Mouse (Mus musculus) liver, adult (tissue): Measurements from ENCODE around the gene Fam53b.
A peak's percentile ranks its signal among the peaks of the same experiment; 100 is the strongest.

Experiments
- GATA4 ChIP-seq: IDR thresholded peaks from 2 replicates; pipeline ENCODE4 v1.6.1; 2014; ENCODE audit warnings: mild to moderate bottlenecking, low read length; ENCODE audit not compliant: insufficient replicate concordance

Fam53b gene

GRCm38 (mm10) chr7:132703515-132704309, 110.0 kb downstream of the Fam53b start:
- no peak for TF ChIP-seq GATA4

DNA sequence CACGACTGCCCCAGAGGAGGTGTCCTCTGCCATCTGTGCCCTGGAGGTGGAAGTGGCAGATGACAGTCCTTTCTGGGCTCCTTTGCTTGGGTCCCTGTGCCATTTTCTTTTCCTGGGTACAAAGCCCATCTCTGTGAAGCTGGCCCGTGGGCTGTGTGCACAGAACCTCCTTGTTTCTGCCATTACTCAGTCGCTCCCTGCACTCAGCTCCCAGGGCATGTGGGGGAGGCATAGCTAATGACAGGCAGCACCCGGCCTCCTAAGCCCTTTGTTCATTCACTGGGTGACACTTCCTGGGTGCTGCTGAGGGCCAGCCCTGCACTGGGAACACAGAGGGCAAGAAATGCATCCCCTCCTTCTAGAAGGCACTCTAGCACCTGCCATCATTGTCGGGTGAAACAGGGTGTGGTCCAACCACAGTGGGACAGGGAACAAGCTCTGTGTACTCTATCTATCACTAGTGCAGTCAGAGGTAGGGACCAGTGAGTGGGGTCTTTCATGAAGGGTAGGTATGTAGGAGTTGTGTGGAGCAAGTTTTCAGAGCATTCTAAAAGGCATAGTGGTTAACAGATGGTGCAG, 111.1 kb downstream of the Fam53b start:
- TF ChIP-seq GATA4, result no peak

DNA sequence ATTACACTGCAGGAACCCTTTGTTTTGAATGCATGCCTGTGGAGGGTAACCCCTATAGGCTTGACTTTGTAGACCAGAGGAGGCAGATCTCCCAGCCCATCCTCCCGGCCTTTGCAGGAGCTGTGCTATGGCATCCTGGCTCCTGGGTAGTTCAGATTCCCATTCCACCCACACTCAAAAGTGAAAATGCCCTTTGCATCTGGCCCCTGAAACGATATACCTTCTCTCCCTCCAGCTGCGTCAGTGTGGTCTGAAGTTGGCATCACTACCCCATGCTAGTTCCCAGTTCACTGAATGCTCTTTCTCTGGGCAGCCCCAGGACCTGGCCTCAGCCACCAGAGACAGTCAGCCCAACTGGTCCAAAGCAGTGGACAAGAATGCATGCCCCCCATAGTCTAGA, 111.7 kb downstream of the Fam53b start:
- no peak for TF ChIP-seq GATA4

GRCm38 (mm10) chr7:132701412-132701811, 112.3 kb downstream of the Fam53b start:
- no peak for TF ChIP-seq GATA4

- no peak for TF ChIP-seq GATA4
These were observed 113.6 kb downstream of the Fam53b start for GRCm38 (mm10) chr7:132700107-132700506.

DNA sequence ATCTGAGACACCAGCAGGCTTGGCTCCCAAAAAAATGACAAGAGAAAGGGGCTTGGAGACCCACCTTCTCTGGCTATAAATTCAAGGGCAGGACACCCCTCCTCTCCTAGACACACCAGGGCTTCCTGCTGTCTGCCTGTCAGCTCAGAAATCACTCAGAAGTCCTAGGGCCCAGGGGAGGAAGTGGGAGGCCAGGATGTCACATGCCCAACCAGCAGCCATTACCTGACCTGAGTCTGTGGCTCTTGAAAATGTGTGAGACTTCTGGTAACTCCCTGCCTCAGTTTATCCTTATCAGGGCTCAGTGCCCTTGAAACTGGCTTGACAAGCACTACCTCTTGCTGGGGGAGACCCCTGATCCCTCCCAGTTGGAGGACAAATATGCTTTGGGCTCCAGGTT, 114.0 kb downstream of the Fam53b start:
- no peak for TF ChIP-seq GATA4

DNA sequence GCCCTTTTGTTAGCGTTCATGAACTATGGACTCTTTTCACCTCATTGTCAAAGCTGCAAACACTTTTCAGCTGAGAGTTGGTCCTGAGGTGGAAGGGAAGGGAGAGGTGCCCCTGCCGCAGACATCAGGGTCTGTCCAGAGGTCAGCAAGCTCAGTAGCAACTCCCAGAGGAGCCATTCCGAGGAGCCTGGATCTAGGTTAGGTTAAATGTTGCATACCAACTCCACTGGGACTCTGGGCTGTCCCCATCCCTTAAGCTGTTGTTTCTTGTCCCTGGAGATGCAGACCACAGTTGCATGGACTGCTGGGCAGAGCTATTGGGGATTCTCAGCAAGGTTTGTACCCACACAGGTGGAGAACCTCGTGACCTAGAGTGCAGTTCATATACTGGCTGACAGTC, 114.5 kb downstream of the Fam53b start:
- no peak for TF ChIP-seq GATA4

GRCm38 (mm10) chr7:132698737-132699136, 114.9 kb downstream of the Fam53b start:
- no peak for TF ChIP-seq GATA4

- TF ChIP-seq GATA4, result no peak
These were observed 116.4 kb downstream of the Fam53b start for GRCm38 (mm10) chr7:132697258-132697796.

DNA sequence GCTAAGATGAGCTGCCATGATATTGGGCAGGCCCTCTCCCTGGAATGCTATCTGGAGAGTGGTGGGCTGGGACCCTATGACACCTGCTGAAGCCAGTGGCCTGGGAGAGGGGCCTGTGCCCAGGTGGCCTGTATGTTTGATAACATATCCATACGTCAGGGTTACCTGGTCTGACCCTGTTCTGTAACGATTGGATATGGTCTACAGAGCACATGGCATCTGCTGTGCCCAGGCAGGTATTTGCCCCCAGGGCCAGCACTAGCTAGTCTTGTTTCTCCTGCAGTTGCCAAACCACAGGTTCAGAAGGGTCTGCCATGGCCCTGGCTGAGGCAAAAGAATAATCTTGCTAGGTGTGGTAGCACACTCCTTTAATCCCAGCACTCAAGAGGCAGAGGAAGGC, 120.1 kb downstream of the Fam53b start:
- TF ChIP-seq GATA4, result no peak

- no peak for TF ChIP-seq GATA4
These were observed 121.0 kb downstream of the Fam53b start for GRCm38 (mm10) chr7:132692719-132693118.

- TF ChIP-seq GATA4, result no peak
These were observed 122.8 kb downstream of the Fam53b start for GRCm38 (mm10) chr7:132690716-132691472.

DNA sequence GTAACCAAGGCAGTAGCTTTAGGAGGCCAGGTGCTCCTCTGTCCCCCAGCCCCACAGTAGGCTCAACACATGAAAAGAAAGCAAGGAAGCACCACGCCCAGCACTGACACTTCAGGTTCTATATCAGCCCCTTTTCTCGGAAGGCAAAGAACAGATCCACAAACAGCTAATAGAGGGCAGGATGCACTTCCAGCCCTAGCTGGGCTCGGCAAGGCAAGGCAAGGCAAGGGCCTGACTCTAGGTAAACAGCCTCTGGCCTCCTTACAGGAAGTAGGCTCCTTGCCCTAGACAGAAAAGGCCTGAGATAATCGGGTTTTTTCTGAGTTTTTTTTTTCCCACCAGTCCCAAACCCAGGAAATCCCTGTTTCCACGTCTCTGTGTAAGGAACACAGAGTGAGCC, 124.0 kb downstream of the Fam53b start:
- peak; percentile 12; the same call in 1 of the 2 replicates for TF ChIP-seq GATA4

DNA sequence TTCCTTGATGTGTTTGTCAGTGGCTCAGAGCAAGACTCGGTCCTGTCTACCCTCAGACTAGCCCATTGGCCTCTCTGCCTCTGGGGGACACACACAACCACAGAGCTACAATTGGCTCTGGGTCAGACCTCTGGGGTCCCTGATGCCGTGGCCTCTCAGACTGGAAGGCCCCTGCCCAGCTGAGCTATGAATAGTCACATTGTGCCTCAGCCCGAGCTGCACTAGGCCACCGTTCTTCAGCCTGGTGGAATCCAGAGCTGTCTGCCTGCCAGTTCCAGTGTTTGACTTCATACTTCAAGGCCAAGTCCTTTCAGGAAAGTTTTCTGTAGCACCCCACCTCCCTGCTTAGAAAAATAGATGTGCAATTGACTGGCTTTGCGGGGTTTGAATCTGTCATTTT, 125.0 kb downstream of the Fam53b start:
- TF ChIP-seq GATA4, result no peak

DNA sequence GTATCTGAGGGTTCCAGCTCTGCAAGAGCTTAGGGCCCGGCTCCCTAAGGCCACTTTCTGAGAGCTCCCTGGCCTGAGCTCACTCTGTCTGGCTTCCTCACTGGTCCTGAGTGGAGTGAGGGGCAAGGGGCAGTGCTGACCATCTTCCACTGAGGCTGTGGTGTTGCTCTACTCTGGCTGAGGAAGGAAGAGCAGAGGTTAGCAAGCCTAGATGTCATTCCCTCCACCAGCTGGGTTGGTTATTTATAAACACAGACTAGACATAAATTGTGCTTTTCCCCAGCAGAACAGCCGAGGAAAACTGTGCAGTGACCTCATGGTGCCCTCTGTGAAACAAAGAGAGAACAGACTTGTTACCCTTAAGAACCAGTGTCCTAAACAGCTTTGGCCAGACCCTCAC, 125.8 kb downstream of the Fam53b start:
- no peak for TF ChIP-seq GATA4

GRCm38 (mm10) chr7:132686515-132686914, 127.2 kb downstream of the Fam53b start:
- no peak for TF ChIP-seq GATA4
